Mouse (Mus musculus) 416B (cell line): Measurements from ENCODE around the gene Lrp5.
A peak's percentile ranks its signal among the peaks of the same experiment; 100 is the strongest.

Experiments
- DNase-seq: peaks from one replicate; pipeline ENCODE4 v3.0.0; 2011; ENCODE audit warnings: low read depth

Gene Lrp5

GRCm38 (mm10) chr19:3611730-3612129, 74.6 kb downstream of the Lrp5 start:
- DNase-seq: no peak

GRCm38 (mm10) chr19:3610886-3611285, 75.5 kb downstream of the Lrp5 start:
- DNase-seq: peak; percentile 12

GRCm38 (mm10) chr19:3609826-3610225, 76.5 kb downstream of the Lrp5 start:
- DNase-seq: no peak

- DNase-seq: no peak
These were observed 92.0 kb downstream of the Lrp5 start for GRCm38 (mm10) chr19:3594316-3594715.

GRCm38 (mm10) chr19:3593379-3594055, 92.8 kb downstream of the Lrp5 start:
- no peak for DNase-seq

- DNase-seq: no peak
These were observed 96.4 kb downstream of the Lrp5 start for GRCm38 (mm10) chr19:3589968-3590367.

- no peak for DNase-seq
These were observed 96.8 kb downstream of the Lrp5 start for GRCm38 (mm10) chr19:3589547-3589946.

- peak; percentile 62 for DNase-seq
These were observed 98.6 kb downstream of the Lrp5 start for GRCm38 (mm10) chr19:3587729-3588128.

- DNase-seq: peak; percentile 57
These were observed 99.8 kb downstream of the Lrp5 start for GRCm38 (mm10) chr19:3586540-3586939.

- DNase-seq: no peak
These were observed 100.3 kb downstream of the Lrp5 start for GRCm38 (mm10) chr19:3586026-3586425.

- DNase-seq: peak; percentile 56
These were observed 105.0 kb downstream of the Lrp5 start for GRCm38 (mm10) chr19:3581326-3581725.

GRCm38 (mm10) chr19:3577911-3578290, 108.5 kb downstream of the Lrp5 start:
- no peak for DNase-seq

- DNase-seq: no peak
These were observed 109.0 kb downstream of the Lrp5 start for GRCm38 (mm10) chr19:3577265-3577910.

- no peak for DNase-seq
These were observed 109.7 kb downstream of the Lrp5 start for GRCm38 (mm10) chr19:3576451-3577264.

GRCm38 (mm10) chr19:3575632-3576384, 110.6 kb downstream of the Lrp5 start, which contains the start of gene Ppp6r3:
TSS of gene Ppp6r3 (minus strand) at chr19:3575749.
- peak; percentile 100 for DNase-seq

- no peak for DNase-seq
These were observed 111.1 kb downstream of the Lrp5 start for GRCm38 (mm10) chr19:3575276-3575631.

- DNase-seq: peak; percentile 46
These were observed 111.7 kb downstream of the Lrp5 start for GRCm38 (mm10) chr19:3574593-3575094.

- DNase-seq: no peak
These were observed 122.1 kb downstream of the Lrp5 start for GRCm38 (mm10) chr19:3564309-3564708.

- DNase-seq: peak; percentile 51
These were observed 123.6 kb downstream of the Lrp5 start for GRCm38 (mm10) chr19:3562752-3563151.

- no peak for DNase-seq
These were observed 124.1 kb downstream of the Lrp5 start for GRCm38 (mm10) chr19:3562298-3562697.

GRCm38 (mm10) chr19:3556169-3556827, 130.1 kb downstream of the Lrp5 start:
- DNase-seq: no peak
